Mouse (Mus musculus) left cerebral cortex, adult 2 months (tissue): ENCODE results near the gene Abhd16b. TPM values are rescaled to one million over a fixed set of nuclear protein-coding genes. Genes with fewer than 3 reads are reported as not detected.

Experiments used
- DNase-seq, 2 experiments: peaks; one replicate each; pipeline ENCODE4 v3.0.0; 2021 to 2022; ENCODE audit warnings: low spot score in 2 of 2, mixed read lengths in 1 of 2; ENCODE audit errors: extremely low spot score in 1 of 2
- H3K27ac ChIP-seq: fragments of 200-600 bp; 2 replicates; pipeline ENCODE4 v1.8.1; 2022
- H3K4me3 ChIP-seq: fragments of 200-600 bp; 2 replicates; pipeline ENCODE4 v1.8.1; 2022
- CTCF ChIP-seq: fragments of 200-600 bp; IDR thresholded peaks from 2 replicates; pipeline ENCODE4 v1.8.1; 2022; ENCODE audit warnings: antibody characterized with exemption, mild to moderate bottlenecking, moderate library complexity
- intact Hi-C: fragments of 180-260 bp; cut with DNase I; formaldehyde crosslinking; loops from one replicate; pipeline ENCODE4 v1.15.1; 2025
- long read RNA-seq, 2 experiments: library from polyadenylated mRNA; stranded (forward); transcript quantifications; one replicate each; pipeline ENCODE4 v2.0.0; 2021; ENCODE audit warnings: borderline mapping rate in 2 of 2
- total RNA-seq, 2 experiments: library from RNA; stranded (reverse); gene quantifications; 2 replicates each; pipeline ENCODE4 v1.2.3; 2021

The Abhd16b gene
- not detected for total RNA-seq
- long read RNA-seq, experiment 1 = 0 reads
- long read RNA-seq, experiment 2 = 0 reads

- intact Hi-C loops = loop anchor here (1.0 kb wide), 1 partner anchor 35 kb away; no protein-coding TSS in a partner anchor
- no peak for TF ChIP-seq CTCF
Measured at GRCm38 (mm10) chr2:181493156-181493927, at the start of gene Abhd16b. Abhd16b (plus strand) TSS chr2:181493206.

GRCm38 (mm10) chr2:181452181-181452580 is 40.8 kb upstream of the Abhd16b start:
- intact Hi-C loops = no loop called here

More at GRCm38 (mm10) chr2:181493156-181493927, at the start of gene Abhd16b:
- Histone ChIP-seq H3K4me3 (no peak within 1 kb of the TSS), H3K27ac (no peak within 1 kb of the TSS)
- DNase-seq = no peak

GRCm38 (mm10) chr2:181453274-181453673 is 39.7 kb upstream of the Abhd16b start:
- intact Hi-C loops = no loop called here
- Histone ChIP-seq H3K4me3 (no peak overlapping the region), H3K27ac (no peak overlapping the region)
- DNase-seq = no peak
- TF ChIP-seq CTCF = no peak; the same call in none of the 2 replicates

More at GRCm38 (mm10) chr2:181452181-181452580, 40.8 kb upstream of the Abhd16b start:
- H3K4me3 ChIP-seq = no peak overlapping the region
- no peak overlapping the region for H3K27ac ChIP-seq
- no peak for DNase-seq
- no peak for TF ChIP-seq CTCF

- intact Hi-C loops = no loop called here
- no peak overlapping the region for H3K27ac ChIP-seq
- TF ChIP-seq CTCF = no peak
- DNase-seq = no peak
- H3K4me3 ChIP-seq = no peak overlapping the region
Measured at GRCm38 (mm10) chr2:181455899-181456298, 37.1 kb upstream of the Abhd16b start.

- peak overlapping the region; percentile 93 for H3K4me3 ChIP-seq
- intact Hi-C loops = loop anchor here (1.0 to 2.0 kb wide), 3 partner anchors 35 to 63 kb away; partner anchors contain the start of genes Abhd16b and Dnajc5
- DNase-seq = peak in 1 of 2 experiments; percentile 13
- no peak for TF ChIP-seq CTCF
- H3K27ac ChIP-seq = no peak overlapping the region
Measured at GRCm38 (mm10) chr2:181457831-181458230, 35.2 kb upstream of the Abhd16b start.

GRCm38 (mm10) chr2:181458411-181459152 is 34.4 kb upstream of the Abhd16b start:
- Histone ChIP-seq H3K4me3 (peak overlapping the region; percentile 93), H3K27ac (peak overlapping the region; percentile 79)
- no peak for TF ChIP-seq CTCF
- DNase-seq = peak in 1 of 2 experiments; percentile 11
- intact Hi-C loops = loop anchor here (1.0 to 2.0 kb wide), 3 partner anchors 35 to 62 kb away; partner anchors contain the start of genes Abhd16b and Dnajc5

GRCm38 (mm10) chr2:181459153-181459672 is 33.8 kb upstream of the Abhd16b start, which contains the start of gene Zbtb46:
Zbtb46 (minus strand) TSS chr2:181459426.
- Histone ChIP-seq H3K27ac (peak within 1 kb of the TSS; percentile 79), H3K4me3 (peak within 1 kb of the TSS; percentile 93)
- peak; percentile 80 to 84 for DNase-seq
- no peak for TF ChIP-seq CTCF
- intact Hi-C loops = loop anchor here (2.0 kb wide), 2 partner anchors 38 to 62 kb away; partner anchors contain the start of gene Dnajc5

- intact Hi-C loops = loop anchor here (2.0 kb wide), 2 partner anchors 39 to 61 kb away; partner anchors contain the start of gene Dnajc5
- TF ChIP-seq CTCF = no peak
- Histone ChIP-seq H3K27ac (peak overlapping the region; percentile 47), H3K4me3 (peak overlapping the region; percentile 64)
- peak; percentile 24 to 40 for DNase-seq
Measured at GRCm38 (mm10) chr2:181459673-181460621, 33.1 kb upstream of the Abhd16b start.

- DNase-seq = no peak
- Histone ChIP-seq H3K4me3 (no peak overlapping the region), H3K27ac (no peak overlapping the region)
- intact Hi-C loops = no loop called here
- no peak for TF ChIP-seq CTCF
Measured at GRCm38 (mm10) chr2:181461536-181462100, 31.4 kb upstream of the Abhd16b start.

GRCm38 (mm10) chr2:181462604-181463003 is 30.4 kb upstream of the Abhd16b start:
- Histone ChIP-seq H3K4me3 (no peak overlapping the region), H3K27ac (no peak overlapping the region)
- intact Hi-C loops = no loop called here
- no peak for TF ChIP-seq CTCF
- no peak for DNase-seq
